Mouse (Mus musculus) embryonic fibroblast, embryonic 13.5 days (primary cell): ENCODE results near the gene Gm20388. TPM values are rescaled to one million over a fixed set of nuclear protein-coding genes. Genes with fewer than 3 reads are reported as not detected.
A peak's percentile ranks its signal among the peaks of the same experiment; 100 is the strongest.

Experiments
- H3K27ac ChIP-seq: 2 replicates; pipeline ENCODE4 v1.5.1; 2012; ENCODE audit warnings: low read length, control low read depth, inconsistent platforms; ENCODE audit not compliant: insufficient read depth
- H3K4me1 ChIP-seq: 2 replicates; pipeline ENCODE4 v1.6.1; 2011; ENCODE audit warnings: low read length; ENCODE audit not compliant: control insufficient read depth, insufficient read depth
- H3K4me3 ChIP-seq: 2 replicates; pipeline ENCODE4 v1.5.1; 2011; ENCODE audit warnings: mild to moderate bottlenecking, control low read depth, low read length; ENCODE audit not compliant: insufficient read depth
- CTCF ChIP-seq: IDR thresholded peaks from 2 replicates; pipeline ENCODE4 v1.5.1; 2011; ENCODE audit warnings: mild to moderate bottlenecking, control low read depth, low read length, moderate library complexity, borderline replicate concordance; ENCODE audit not compliant: insufficient read depth
- POLR2A ChIP-seq: IDR thresholded peaks from 2 replicates; pipeline ENCODE4 v1.6.1; 2011; ENCODE audit warnings: low read depth, mild to moderate bottlenecking, control low read depth, low read length, moderate library complexity
- polyA plus RNA-seq: library from polyadenylated mRNA; stranded (reverse); fragments of >200 nt; gene quantifications from 2 replicates; pipeline ENCODE4 v1.2.4, GENCODE M21; 2011; ENCODE audit warnings: low read depth; ENCODE audit not compliant: missing spikeins, insufficient read length

Gene Gm20388
- polyA plus RNA-seq, 1 experiment, result 82.8 TPM

DNA sequence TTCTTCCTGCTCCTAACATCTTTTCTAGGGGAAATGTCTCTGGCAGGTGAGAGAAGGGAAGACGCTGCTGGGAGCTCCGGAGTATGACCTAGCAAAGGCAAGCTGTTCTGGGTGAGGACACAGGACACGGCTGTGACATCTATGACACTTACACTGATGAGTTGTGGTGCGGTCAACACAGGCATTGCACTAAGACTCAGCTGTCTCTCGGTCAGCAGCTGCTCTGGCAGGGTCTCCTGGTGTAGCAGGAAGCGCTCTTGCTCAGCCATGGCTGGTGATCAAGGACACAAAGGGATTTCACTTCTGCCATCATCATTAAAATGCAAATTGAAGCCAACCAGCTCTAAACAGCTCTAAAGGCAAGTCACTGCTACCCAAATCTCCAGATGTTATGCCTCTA, 3997.0 kb downstream of the Gm20388 start:
- H3K27ac ChIP-seq, result no peak overlapping the region
- H3K4me3 ChIP-seq, result no peak overlapping the region
- no peaks in the 10 kb centered on the region for H3K4me1 ChIP-seq
- no peak for TF ChIP-seq CTCF
- no peak for TF ChIP-seq POLR2A

GRCm38 (mm10) chr8:123912265-123912664, 4001.6 kb downstream of the Gm20388 start:
- TF ChIP-seq POLR2A, result no peak
- no peak overlapping the region for H3K4me3 ChIP-seq
- H3K4me1 ChIP-seq, result no peaks in the 10 kb centered on the region
- H3K27ac ChIP-seq, result no peak overlapping the region

GRCm38 (mm10) chr8:123914635-123915034, 4004.0 kb downstream of the Gm20388 start:
- Histone ChIP-seq H3K4me3 (no peak overlapping the region), H3K27ac (no peak overlapping the region), H3K4me1 (no peaks in the 10 kb centered on the region)
- TF ChIP-seq POLR2A (no peak), CTCF (no peak)

- no peak overlapping the region for H3K27ac ChIP-seq
- H3K4me1 ChIP-seq, result no peaks in the 10 kb centered on the region
- TF ChIP-seq CTCF, result peak; percentile 94; the same call in 1 of the 2 replicates
- TF ChIP-seq POLR2A, result no peak
- H3K4me3 ChIP-seq, result no peak overlapping the region
Observed at GRCm38 (mm10) chr8:123924719-123925118, 4014.1 kb downstream of the Gm20388 start.

DNA sequence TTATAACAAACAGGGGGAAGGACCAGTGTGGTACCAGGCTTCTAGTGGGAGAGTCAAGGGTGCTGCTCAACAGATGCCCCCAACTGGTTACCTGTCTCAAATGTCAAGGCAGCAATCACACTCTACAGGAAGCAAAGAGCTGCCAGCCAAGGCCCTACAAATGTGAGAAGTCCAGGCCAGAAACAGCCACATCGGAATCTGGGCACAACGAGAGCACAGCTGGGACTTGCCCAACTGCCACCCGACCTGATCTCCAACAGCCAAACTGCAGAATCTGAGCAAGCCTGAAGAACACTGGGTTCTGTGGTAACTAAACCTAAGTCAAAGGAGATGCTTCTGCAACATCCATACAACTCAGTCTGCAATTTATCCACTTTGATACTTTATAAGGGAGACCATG, 4015.0 kb downstream of the Gm20388 start:
- Histone ChIP-seq H3K4me1 (no peaks in the 10 kb centered on the region), H3K4me3 (no peak overlapping the region), H3K27ac (no peak overlapping the region)
- TF ChIP-seq CTCF (no peak), POLR2A (no peak)

GRCm38 (mm10) chr8:123929026-123929425, 4018.4 kb downstream of the Gm20388 start:
- Histone ChIP-seq H3K4me1 (no peaks in the 10 kb centered on the region), H3K4me3 (no peak overlapping the region), H3K27ac (no peak overlapping the region)
- TF ChIP-seq CTCF (no peak), POLR2A (no peak)

DNA sequence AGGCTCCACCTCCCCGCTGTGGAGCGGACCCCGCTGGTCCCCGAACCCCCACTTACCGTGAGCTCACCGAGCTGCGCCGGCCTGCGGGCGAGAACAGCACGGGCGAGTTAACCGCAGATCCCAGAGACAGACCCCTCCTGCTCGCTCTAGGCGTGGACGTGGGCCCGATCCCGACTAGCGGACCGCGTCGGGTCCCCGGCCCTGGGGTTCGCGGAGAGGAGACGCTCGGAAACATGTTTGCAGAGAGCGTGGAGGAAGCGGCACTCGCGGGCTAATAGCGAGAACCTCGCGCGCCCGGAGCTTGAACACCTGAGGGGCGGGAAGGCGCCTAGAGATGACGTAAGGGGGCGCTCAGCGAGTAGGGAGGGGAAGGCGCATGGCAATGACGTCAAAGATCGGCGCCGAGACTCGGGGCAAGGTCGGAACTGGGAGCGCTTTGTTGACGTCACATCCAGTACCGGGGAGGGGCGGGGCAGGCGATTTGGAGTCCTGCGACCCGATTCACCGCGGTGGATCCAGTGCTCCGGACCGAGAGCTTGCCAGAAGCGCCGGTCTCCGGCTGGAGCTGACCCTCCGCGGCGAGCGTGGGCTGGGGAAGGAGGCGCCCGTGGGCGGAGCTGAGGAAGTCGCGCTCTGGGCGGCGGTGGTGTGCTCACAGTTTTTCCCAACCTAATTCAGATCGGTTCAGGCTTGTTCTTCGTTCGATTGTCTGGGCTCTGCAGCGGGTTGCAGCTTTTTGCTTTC, 4038.5 kb downstream of the Gm20388 start, which contains the start of gene Nup133:
Gene Nup133, minus strand, starts transcription at position 324 of the 744 bp plus-strand sequence.
- TF ChIP-seq POLR2A (peak; percentile 76), CTCF (no peak)
- Histone ChIP-seq H3K27ac (peak within 1 kb of the TSS; percentile 57), H3K4me3 (peak within 1 kb of the TSS; percentile 96), H3K4me1 (peaks cover 3% of the 10 kb centered on the region; the same call in 1 of the 2 replicates)

- peaks cover 3% of the 10 kb centered on the region; the same call in 1 of the 2 replicates for H3K4me1 ChIP-seq
- H3K27ac ChIP-seq, result peak overlapping the region; percentile 57
- peak overlapping the region; percentile 86 for H3K4me3 ChIP-seq
- TF ChIP-seq POLR2A (no peak), CTCF (no peak)
Observed at GRCm38 (mm10) chr8:123949686-123949986, 4039.0 kb downstream of the Gm20388 start.

DNA sequence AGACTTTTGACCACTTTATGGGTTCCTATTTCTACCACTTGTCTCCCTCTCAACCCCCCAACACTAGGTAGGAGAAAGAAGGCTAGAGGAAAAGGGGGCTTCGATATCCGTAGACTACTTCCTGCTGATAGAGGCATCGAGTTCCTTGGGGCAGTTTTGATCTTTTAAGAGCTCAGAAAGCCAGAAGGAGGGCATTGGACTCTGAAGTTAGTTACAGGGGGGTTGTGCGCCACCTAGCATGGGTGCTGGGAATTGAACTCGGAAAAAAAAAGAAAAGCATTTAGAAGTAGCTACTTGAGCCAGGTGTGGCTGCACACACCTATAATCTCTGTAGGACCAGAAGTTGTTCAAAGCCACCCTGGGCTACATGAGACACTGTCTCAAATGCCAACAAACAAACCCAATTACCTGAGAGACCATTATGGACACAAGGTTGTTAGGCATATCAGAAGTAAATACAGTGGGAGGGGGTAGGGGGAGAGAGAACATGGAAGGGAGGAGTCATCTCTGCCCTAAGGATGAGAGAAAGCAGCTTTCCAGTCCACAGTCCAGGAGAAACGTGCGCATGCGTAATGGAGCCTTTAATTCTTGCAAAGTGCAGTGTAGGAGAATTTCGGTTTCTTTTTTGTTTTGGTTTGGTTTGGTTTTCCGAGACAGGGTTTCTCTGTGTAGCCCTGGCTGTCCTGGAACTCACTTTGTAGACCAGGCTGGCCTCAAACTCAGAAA, 4039.6 kb downstream of the Gm20388 start:
- peak overlapping the region; percentile 57; the same call in 1 of the 2 replicates for H3K27ac ChIP-seq
- H3K4me3 ChIP-seq, result peak overlapping the region; percentile 86
- H3K4me1 ChIP-seq, result peaks cover 3% of the 10 kb centered on the region; the same call in 1 of the 2 replicates
- no peak for TF ChIP-seq CTCF
- TF ChIP-seq POLR2A, result no peak

DNA sequence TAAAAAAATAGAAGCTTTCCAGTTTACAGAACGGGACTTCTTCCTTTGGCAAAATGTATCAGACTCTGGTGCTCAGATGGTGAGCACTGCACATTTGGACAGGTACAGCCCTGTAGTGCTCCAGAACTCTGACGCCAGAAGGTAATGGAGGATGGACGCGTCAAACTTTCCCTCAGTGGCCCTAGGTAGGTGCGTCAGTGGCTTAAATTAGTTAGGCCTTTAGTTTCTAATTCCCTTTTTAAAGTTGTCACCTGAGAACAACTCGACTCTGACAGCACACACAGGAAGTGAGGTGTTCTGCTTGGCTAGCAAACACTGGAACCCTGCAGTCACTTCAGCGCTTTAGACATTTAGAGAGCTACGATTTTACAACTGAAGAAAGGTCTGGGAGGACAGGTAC, 4043.0 kb downstream of the Gm20388 start:
- peaks cover 3% of the 10 kb centered on the region; the same call in 1 of the 2 replicates for H3K4me1 ChIP-seq
- TF ChIP-seq CTCF (no peak), POLR2A (no peak)
- H3K4me3 ChIP-seq, result no peak overlapping the region
- H3K27ac ChIP-seq, result no peak overlapping the region
